ENCODE assay signal across 8 mouse cellular contexts in the genomic region with DNA sequence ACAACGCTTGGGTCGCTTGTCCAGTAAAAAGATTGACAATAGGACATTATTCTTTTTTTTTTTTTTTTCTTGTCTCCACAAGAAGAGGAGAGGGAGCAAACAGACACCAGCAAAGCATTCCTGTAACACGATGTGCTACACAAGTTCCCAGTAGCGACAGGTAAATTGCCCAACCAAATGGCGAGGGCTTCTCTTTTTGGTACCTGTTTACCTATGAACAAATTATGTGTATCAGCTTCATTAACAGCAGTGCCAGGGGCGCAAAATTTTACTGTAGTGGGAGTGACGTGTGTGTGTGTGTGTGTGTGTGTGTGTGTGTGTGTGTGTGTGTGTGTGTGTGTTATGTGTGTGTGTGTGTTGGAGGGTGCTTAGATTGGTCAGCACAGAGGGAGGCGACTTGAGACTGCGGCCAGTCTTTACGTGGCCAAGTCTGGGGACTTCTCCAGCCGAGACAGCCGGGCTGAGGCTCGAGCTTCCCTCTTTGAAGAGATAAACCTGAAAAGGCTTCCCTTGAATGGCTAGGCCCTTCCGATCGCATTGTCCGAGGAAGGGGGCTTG.
DNase-seq lines count a peak whose midpoint lies in the region; ATAC-seq lines count a peak whose summit lies in the region.

No protein-coding gene starts in this region.

- H3K4me3 ChIP-seq in heart, embryonic 16.5 days (ENCODE audit: low read length): peak overlapping the region; percentile 54
- H3K4me3 ChIP-seq in midbrain, embryonic 10.5 days: peak overlapping the region; percentile 85

- DNase-seq in frontal cortex, postnatal 25 days (ENCODE audit: low spot score in 2 of 2): no peak
- peak; percentile 35 for DNase-seq in ES-CJ7 (ENCODE audit: low read depth, low spot score)
- no peak for DNase-seq in midbrain, embryonic 10.5 days (ENCODE audit: low spot score)
- DNase-seq in thymus, postnatal 10 days (ENCODE audit: low spot score in 2 of 2): no peak
- no peak for DNase-seq in ovary, postnatal 10 days (ENCODE audit: low spot score)
- no peak for DNase-seq in cerebellum, adult 11-12 months

- peaks cover 12% of the 10 kb centered on the region for H3K4me1 ChIP-seq in heart, embryonic 16.5 days (ENCODE audit: control insufficient read depth, insufficient read depth, low read length)
- H3K4me1 ChIP-seq in midbrain, embryonic 10.5 days: peaks cover 44% of the 10 kb centered on the region

- peak overlapping the region; percentile 81 for H3K4me2 ChIP-seq in heart, embryonic 16.5 days (ENCODE audit: low read depth, low read length)

- peak overlapping the region; percentile 30 for H3K27ac ChIP-seq in heart, embryonic 16.5 days (ENCODE audit: low read length)
- peak overlapping the region; percentile 100 for H3K27ac ChIP-seq in midbrain, embryonic 10.5 days (replicated peaks)

- H3K9ac ChIP-seq in heart, embryonic 16.5 days (ENCODE audit: low read length): peak overlapping the region; percentile 65

- peak; percentile 3 for ATAC-seq in frontal cortex, adult (ENCODE audit: low TSS enrichment)
- ATAC-seq in heart, embryonic 16.5 days (replicated peaks; ENCODE audit: extremely low read depth, insufficient read depth, low FRiP score): peak; percentile 16; the same call in 1 of the 2 replicates

- H3K27me3 ChIP-seq in heart, embryonic 16.5 days (ENCODE audit: control insufficient read depth, insufficient read depth, low read length): peaks cover 60% of the 10 kb centered on the region
- peaks cover 78% of the 10 kb centered on the region for H3K27me3 ChIP-seq in midbrain, embryonic 10.5 days (ENCODE audit: low read depth, poor library complexity, severe bottlenecking)

- 0 out of 2 replicates have a peak, but pooled peaks cover under 1% of the 10 kb centered on the region for H3K9me3 ChIP-seq in heart, embryonic 16.5 days (replicated peaks; ENCODE audit: control insufficient read depth, low read length)
- H3K9me3 ChIP-seq in midbrain, embryonic 10.5 days (replicated peaks): no peaks in the 10 kb centered on the region

- H3K36me3 ChIP-seq in heart, embryonic 16.5 days (ENCODE audit: control insufficient read depth, insufficient read depth): no peaks in the 10 kb centered on the region
- peaks cover 14% of the 10 kb centered on the region for H3K36me3 ChIP-seq in midbrain, embryonic 10.5 days

- WGBS in heart, embryonic 16.5 days: 4% methylated on average over 16 of the region's 16 CpGs
- WGBS in midbrain, embryonic 10.5 days: under 1% methylated on average over 16 of the region's 16 CpGs
